Mouse (Mus musculus): ENCODE data around the gene Arhgap33. TPM values are rescaled to one million over a fixed set of nuclear protein-coding genes. Genes with fewer than 3 reads are reported as not detected.
"Not testable (repeated sequence)": the region's sequence is repeated elsewhere in the genome, so short reads cannot be mapped to it uniquely, and the experiment has no call there.

Gene Arhgap33
- polyA plus RNA-seq, 1 experiment from 2014 or later, result 115 TPM

GRCm38 (mm10) chr7:30522871-30523270 is 12.0 kb downstream of the Arhgap33 start:
- H3K4me2 ChIP-seq (replicated peaks), result no peak overlapping the region
- no peaks in the 10 kb centered on the region for H3K9me3 ChIP-seq
- 86% methylated on average over 10 of the region's 10 CpGs for WGBS
- no peak for ATAC-seq (replicated peaks)
- peaks cover 18% of the 10 kb centered on the region; the same call in 1 of the 2 replicates for H3K4me1 ChIP-seq
- peaks cover 49% of the 10 kb centered on the region for H3K36me3 ChIP-seq
- H3K27me3 ChIP-seq, result no peaks in the 10 kb centered on the region
- no peak overlapping the region for H3K27ac ChIP-seq (replicated peaks)
- no peak overlapping the region for H3K9ac ChIP-seq (replicated peaks)
- no peak overlapping the region for H3K4me3 ChIP-seq

GRCm38 (mm10) chr7:30520856-30521255 is 14.0 kb downstream of the Arhgap33 start:
- no peak overlapping the region for H3K27ac ChIP-seq (replicated peaks)
- H3K4me2 ChIP-seq (replicated peaks), result no peak overlapping the region
- 64% methylated on average over 5 of the region's 5 CpGs for WGBS
- H3K9me3 ChIP-seq, result no peaks in the 10 kb centered on the region
- H3K9ac ChIP-seq (replicated peaks), result no peak overlapping the region
- H3K36me3 ChIP-seq, result peaks cover 29% of the 10 kb centered on the region
- peaks cover 10% of the 10 kb centered on the region; the same call in 1 of the 2 replicates for H3K4me1 ChIP-seq
- no peak overlapping the region for H3K4me3 ChIP-seq
- no peaks in the 10 kb centered on the region for H3K27me3 ChIP-seq
- no peak for ATAC-seq (replicated peaks)

GRCm38 (mm10) chr7:30520396-30520795 is 14.5 kb downstream of the Arhgap33 start:
- 61% methylated on average over 4 of the region's 4 CpGs for WGBS
- peaks cover 10% of the 10 kb centered on the region; the same call in 1 of the 2 replicates for H3K4me1 ChIP-seq

GRCm38 (mm10) chr7:30518325-30518724 is 16.5 kb downstream of the Arhgap33 start:
- Histone ChIP-seq H3K9me3 (no peaks in the 10 kb centered on the region), H3K9ac (replicated peaks) (no peak overlapping the region), H3K27ac (replicated peaks) (no peak overlapping the region), H3K36me3 (peaks cover 6% of the 10 kb centered on the region), H3K4me2 (replicated peaks) (no peak overlapping the region), H3K27me3 (no peaks in the 10 kb centered on the region), H3K4me3 (no peak overlapping the region), H3K4me1 (peaks cover 10% of the 10 kb centered on the region; the same call in 1 of the 2 replicates)
- no peak for ATAC-seq (replicated peaks)
- WGBS, result 46% methylated on average over 8 of the region's 8 CpGs

More at GRCm38 (mm10) chr7:30520396-30520795, 14.5 kb downstream of the Arhgap33 start:
- H3K9ac ChIP-seq (replicated peaks), result no peak overlapping the region
- H3K36me3 ChIP-seq, result peaks cover 24% of the 10 kb centered on the region
- H3K4me3 ChIP-seq, result no peak overlapping the region
- H3K27ac ChIP-seq (replicated peaks), result no peak overlapping the region
- H3K4me2 ChIP-seq (replicated peaks), result no peak overlapping the region
- 0 out of 2 replicates have a peak, but pooled peaks have one; percentile 18 for ATAC-seq (replicated peaks)
- no peaks in the 10 kb centered on the region for H3K27me3 ChIP-seq
- no peaks in the 10 kb centered on the region for H3K9me3 ChIP-seq

- Histone ChIP-seq H3K36me3 (no peaks in the 10 kb centered on the region), H3K9ac (replicated peaks) (no peak overlapping the region), H3K4me2 (replicated peaks) (no peak overlapping the region), H3K27ac (replicated peaks) (no peak overlapping the region), H3K9me3 (no peaks in the 10 kb centered on the region), H3K4me1 (0 out of 2 replicates have a peak, but pooled peaks cover 2% of the 10 kb centered on the region), H3K27me3 (no peaks in the 10 kb centered on the region), H3K4me3 (no peak overlapping the region)
- WGBS, result 60% methylated on average over 24 of the region's 24 CpGs
- ATAC-seq (replicated peaks), result no peak
Measured at GRCm38 (mm10) chr7:30515003-30515760, 19.7 kb downstream of the Arhgap33 start.

- H3K27me3 ChIP-seq, result no peaks in the 10 kb centered on the region
- no peaks in the 10 kb centered on the region for H3K36me3 ChIP-seq
- H3K27ac ChIP-seq (replicated peaks), result no peak overlapping the region
- no peak for ATAC-seq (replicated peaks)
- H3K4me2 ChIP-seq (replicated peaks), result no peak overlapping the region
- no peak overlapping the region for H3K9ac ChIP-seq (replicated peaks)
- 80% methylated on average over 4 of the region's 4 CpGs for WGBS
- H3K4me3 ChIP-seq, result no peak overlapping the region
- no peaks in the 10 kb centered on the region for H3K9me3 ChIP-seq
- H3K4me1 ChIP-seq, result no peaks in the 10 kb centered on the region
Measured at GRCm38 (mm10) chr7:30508061-30508460, 26.8 kb downstream of the Arhgap33 start.

GRCm38 (mm10) chr7:30501159-30501558 is 33.7 kb downstream of the Arhgap33 start:
- not testable (repeated sequence) for H3K9ac ChIP-seq (replicated peaks); H3K4me3 ChIP-seq; H3K27ac ChIP-seq (replicated peaks); H3K36me3 ChIP-seq; H3K4me2 ChIP-seq (replicated peaks); H3K4me1 ChIP-seq; H3K27me3 ChIP-seq; H3K9me3 ChIP-seq; ATAC-seq (replicated peaks)
- WGBS, result 61% methylated on average over 5 of the region's 5 CpGs

- H3K4me3 ChIP-seq; H3K27me3 ChIP-seq; ATAC-seq (replicated peaks); H3K36me3 ChIP-seq; H3K9me3 ChIP-seq; H3K27ac ChIP-seq (replicated peaks); H3K9ac ChIP-seq (replicated peaks); H3K4me1 ChIP-seq; H3K4me2 ChIP-seq (replicated peaks): not testable (repeated sequence)
- WGBS, result 67% methylated on average over 5 of the region's 5 CpGs
Measured at GRCm38 (mm10) chr7:30495506-30496042, 39.3 kb downstream of the Arhgap33 start.

- WGBS, result 69% methylated on average over 11 of the region's 11 CpGs
- no peaks in the 10 kb centered on the region for H3K36me3 ChIP-seq
Measured at GRCm38 (mm10) chr7:30493401-30493931, 41.4 kb downstream of the Arhgap33 start, which contains the start of gene Prodh2. Gene Prodh2 (plus strand): TSS chr7:30493622.

GRCm38 (mm10) chr7:30492765-30493164 is 42.1 kb downstream of the Arhgap33 start:
- Histone ChIP-seq H3K4me3 (no peak overlapping the region), H3K9ac (replicated peaks) (no peak overlapping the region), H3K4me2 (replicated peaks) (no peak overlapping the region), H3K9me3 (no peaks in the 10 kb centered on the region), H3K27me3 (no peaks in the 10 kb centered on the region), H3K4me1 (no peaks in the 10 kb centered on the region), H3K36me3 (no peaks in the 10 kb centered on the region), H3K27ac (replicated peaks) (no peak overlapping the region)
- 14% methylated on average over 4 of the region's 4 CpGs for WGBS
- ATAC-seq (replicated peaks), result no peak

More at GRCm38 (mm10) chr7:30493401-30493931, 41.4 kb downstream of the Arhgap33 start, which contains the start of gene Prodh2:
- H3K4me1 ChIP-seq, result no peaks in the 10 kb centered on the region
- no peak for ATAC-seq (replicated peaks)
- no peak within 1 kb of the TSS for H3K4me3 ChIP-seq
- H3K9me3 ChIP-seq, result no peaks in the 10 kb centered on the region
- no peaks in the 10 kb centered on the region for H3K27me3 ChIP-seq
- H3K4me2 ChIP-seq (replicated peaks), result no peak within 1 kb of the TSS
- no peak within 1 kb of the TSS for H3K27ac ChIP-seq (replicated peaks)
- H3K9ac ChIP-seq (replicated peaks), result no peak within 1 kb of the TSS

- Histone ChIP-seq H3K4me1 (no peaks in the 10 kb centered on the region), H3K27ac (replicated peaks) (no peak overlapping the region), H3K9me3 (no peaks in the 10 kb centered on the region), H3K27me3 (no peaks in the 10 kb centered on the region), H3K4me3 (no peak overlapping the region), H3K36me3 (no peaks in the 10 kb centered on the region), H3K9ac (replicated peaks) (no peak overlapping the region), H3K4me2 (replicated peaks) (no peak overlapping the region)
- 0 out of 2 replicates have a peak, but pooled peaks have one; percentile 13 for ATAC-seq (replicated peaks)
- 17% methylated on average over 6 of the region's 6 CpGs for WGBS
Measured at GRCm38 (mm10) chr7:30490957-30491307, 43.9 kb downstream of the Arhgap33 start.

GRCm38 (mm10) chr7:30490251-30490956 is 44.5 kb downstream of the Arhgap33 start:
- no peaks in the 10 kb centered on the region for H3K27me3 ChIP-seq
- no peaks in the 10 kb centered on the region for H3K9me3 ChIP-seq
- H3K36me3 ChIP-seq, result no peaks in the 10 kb centered on the region
- H3K4me1 ChIP-seq, result no peaks in the 10 kb centered on the region
- WGBS, result 27% methylated on average over 16 of the region's 16 CpGs
- no peak overlapping the region for H3K9ac ChIP-seq (replicated peaks)
- H3K27ac ChIP-seq (replicated peaks), result no peak overlapping the region
- 0 out of 2 replicates have a peak, but pooled peaks have one; percentile 41 for ATAC-seq (replicated peaks)
- H3K4me2 ChIP-seq (replicated peaks), result no peak overlapping the region
- H3K4me3 ChIP-seq, result no peak overlapping the region

Data from forebrain, embryonic 15.5 days (tissue).